Mouse (Mus musculus) cortical plate, adult 2 months (tissue): ENCODE measurements around the gene Nf1.

Experiments used
- CTCF ChIP-seq: fragments of 200-500 bp; IDR thresholded peaks from 2 replicates; pipeline ENCODE4 v1.5.1; 2011; ENCODE audit warnings: mild to moderate bottlenecking, control low read depth, low read length; ENCODE audit not compliant: insufficient read depth; ENCODE audit errors: extremely low read depth
- POLR2A ChIP-seq: fragments of 200-500 bp; IDR thresholded peaks from 2 replicates; pipeline ENCODE4 v1.6.1; 2011; ENCODE audit warnings: mild to moderate bottlenecking, low read length, control low read depth; ENCODE audit not compliant: insufficient read depth; ENCODE audit errors: extremely low read depth

GRCm38 (mm10) chr11:79435252-79435651, 95.8 kb downstream of the Nf1 start:
- TF ChIP-seq POLR2A, result no peak
- no peak for TF ChIP-seq CTCF
